Mouse (Mus musculus) thymus, adult 2 months (tissue): ENCODE data around the gene Pnpla5.

Experiments
- CTCF ChIP-seq: fragments of 200-500 bp; IDR thresholded peaks from 2 replicates; pipeline ENCODE4 v1.5.1; 2012; ENCODE audit warnings: mild to moderate bottlenecking, control low read depth, low read length, moderate library complexity, borderline replicate concordance; ENCODE audit not compliant: control insufficient read depth, poor library complexity, insufficient read depth; ENCODE audit errors: extremely low read depth
- POLR2A ChIP-seq: fragments of 200-500 bp; IDR thresholded peaks from 2 replicates; pipeline ENCODE4 v1.6.1; 2012; ENCODE audit warnings: mild to moderate bottlenecking, low read length, control low read depth, moderate library complexity; ENCODE audit not compliant: control insufficient read depth, poor library complexity, insufficient read depth; ENCODE audit errors: extremely low read depth

- no peak for TF ChIP-seq CTCF
- TF ChIP-seq POLR2A: no peak
These were observed 43.5 kb downstream of the Pnpla5 start for GRCm38 (mm10) chr15:84079519-84079918.
